Mouse (Mus musculus): ENCODE measurements at regions not wholly inside any gene's neighbourhood (a gene's known extent, or its start where the extent isn't known, plus 50 kb on each side); places are given as distances from the start of the nearest gene placed in this dataset.

GRCm38 (mm10) chr9:46467671-46468070 is 147.9 kb upstream of the 4931429L15Rik start:
- H3K9me3 ChIP-seq: no peaks in the 10 kb centered on the region
- H3K27ac ChIP-seq: no peak overlapping the region
- no peak overlapping the region for H3K9ac ChIP-seq
- no peak overlapping the region for H3K4me2 ChIP-seq
- H3K27me3 ChIP-seq: no peaks in the 10 kb centered on the region
- H3K36me3 ChIP-seq: no peaks in the 10 kb centered on the region
- 67% methylated on average over 3 of the region's 3 CpGs for WGBS
- ATAC-seq (ENCODE audit: borderline replicate concordance, extremely low read depth, low FRiP score, low TSS enrichment): no peak
- no peak overlapping the region for H3K4me3 ChIP-seq
- no peaks in the 10 kb centered on the region for H3K4me1 ChIP-seq

- Histone ChIP-seq H3K9me3 (no peaks in the 10 kb centered on the region), H3K4me2 (no peak overlapping the region), H3K9ac (no peak overlapping the region), H3K4me3 (no peak overlapping the region), H3K27me3 (no peaks in the 10 kb centered on the region), H3K27ac (no peak overlapping the region), H3K4me1 (no peaks in the 10 kb centered on the region), H3K36me3 (no peaks in the 10 kb centered on the region)
- ATAC-seq (ENCODE audit: borderline replicate concordance, extremely low read depth, low FRiP score, low TSS enrichment): no peak
- 86% methylated on average over 5 of the region's 5 CpGs for WGBS
These were observed 142.9 kb upstream of the 4931429L15Rik start for GRCm38 (mm10) chr9:46462681-46463080.

GRCm38 (mm10) chr9:46457945-46458344 is 138.2 kb upstream of the 4931429L15Rik start:
- WGBS: 80% methylated on average over 6 of the region's 6 CpGs
- H3K4me1 ChIP-seq: no peaks in the 10 kb centered on the region
- no peaks in the 10 kb centered on the region for H3K9me3 ChIP-seq
- no peaks in the 10 kb centered on the region for H3K36me3 ChIP-seq
- no peak overlapping the region for H3K4me3 ChIP-seq
- ATAC-seq (ENCODE audit: borderline replicate concordance, extremely low read depth, low FRiP score, low TSS enrichment): no peak
- H3K9ac ChIP-seq: no peak overlapping the region
- H3K4me2 ChIP-seq: no peak overlapping the region
- no peak overlapping the region for H3K27ac ChIP-seq
- H3K27me3 ChIP-seq: no peaks in the 10 kb centered on the region

GRCm38 (mm10) chr9:46454807-46455610 is 135.2 kb upstream of the 4931429L15Rik start:
- H3K36me3 ChIP-seq: no peaks in the 10 kb centered on the region
- no peak overlapping the region for H3K27ac ChIP-seq
- H3K9me3 ChIP-seq: no peaks in the 10 kb centered on the region
- no peak overlapping the region for H3K4me2 ChIP-seq
- H3K4me3 ChIP-seq: no peak overlapping the region
- H3K4me1 ChIP-seq: no peaks in the 10 kb centered on the region
- no peak overlapping the region for H3K9ac ChIP-seq
- 51% methylated on average over 7 of the region's 7 CpGs for WGBS
- H3K27me3 ChIP-seq: no peaks in the 10 kb centered on the region
- ATAC-seq (ENCODE audit: borderline replicate concordance, extremely low read depth, low FRiP score, low TSS enrichment): no peak

- Histone ChIP-seq H3K9me3 (no peaks in the 10 kb centered on the region), H3K27me3 (peaks cover 43% of the 10 kb centered on the region), H3K4me3 (peak overlapping the region; percentile 31), H3K36me3 (no peaks in the 10 kb centered on the region), H3K9ac (no peak overlapping the region), H3K27ac (no peak overlapping the region), H3K4me2 (peak overlapping the region; percentile 59), H3K4me1 (peaks cover 16% of the 10 kb centered on the region)
- no peak for ATAC-seq (ENCODE audit: borderline replicate concordance, extremely low read depth, low FRiP score, low TSS enrichment)
- WGBS: 2% methylated on average over 53 of the region's 53 CpGs
These were observed 123.7 kb upstream of the 4931429L15Rik start for GRCm38 (mm10) chr9:46443191-46444095.

- Histone ChIP-seq H3K4me2 (peak overlapping the region; percentile 59), H3K9ac (no peak overlapping the region), H3K27ac (no peak overlapping the region), H3K36me3 (no peaks in the 10 kb centered on the region), H3K9me3 (no peaks in the 10 kb centered on the region), H3K4me3 (peak overlapping the region; percentile 31), H3K27me3 (peaks cover 43% of the 10 kb centered on the region), H3K4me1 (peaks cover 16% of the 10 kb centered on the region)
- WGBS: 2% methylated on average over 19 of the region's 19 CpGs
- peak; percentile 25; the same call in 1 of the 2 replicates for ATAC-seq (ENCODE audit: borderline replicate concordance, extremely low read depth, low FRiP score, low TSS enrichment)
These were observed 123.0 kb upstream of the 4931429L15Rik start for GRCm38 (mm10) chr9:46442739-46443181.

- Histone ChIP-seq H3K4me1 (peaks cover 16% of the 10 kb centered on the region), H3K27ac (no peak overlapping the region), H3K27me3 (peaks cover 37% of the 10 kb centered on the region), H3K9me3 (no peaks in the 10 kb centered on the region; the same call in 1 of the 2 replicates), H3K36me3 (no peaks in the 10 kb centered on the region), H3K4me3 (no peak overlapping the region), H3K9ac (no peak overlapping the region), H3K4me2 (no peak overlapping the region)
- ATAC-seq (ENCODE audit: borderline replicate concordance, extremely low read depth, low FRiP score, low TSS enrichment): no peak
- 53% methylated on average over 5 of the region's 5 CpGs for WGBS
These were observed 120.4 kb upstream of the 4931429L15Rik start for GRCm38 (mm10) chr9:46440226-46440625.

GRCm38 (mm10) chr9:46434700-46435099 is 114.9 kb upstream of the 4931429L15Rik start:
- Histone ChIP-seq H3K4me3 (no peak overlapping the region), H3K27ac (no peak overlapping the region), H3K27me3 (no peaks in the 10 kb centered on the region), H3K9ac (no peak overlapping the region), H3K9me3 (no peaks in the 10 kb centered on the region; the same call in 1 of the 2 replicates), H3K36me3 (no peaks in the 10 kb centered on the region), H3K4me1 (no peaks in the 10 kb centered on the region), H3K4me2 (no peak overlapping the region)
- no peak for ATAC-seq (ENCODE audit: borderline replicate concordance, extremely low read depth, low FRiP score, low TSS enrichment)
- 90% methylated on average over 3 of the region's 3 CpGs for whole genome bisulfite sequencing

- H3K4me1 ChIP-seq: no peaks in the 10 kb centered on the region
- no peaks in the 10 kb centered on the region; the same call in 1 of the 2 replicates for H3K9me3 ChIP-seq
- H3K27me3 ChIP-seq: no peaks in the 10 kb centered on the region
- H3K4me2 ChIP-seq: no peak overlapping the region
- no peak overlapping the region for H3K9ac ChIP-seq
- no peak for ATAC-seq (ENCODE audit: borderline replicate concordance, extremely low read depth, low FRiP score, low TSS enrichment)
- no peaks in the 10 kb centered on the region for H3K36me3 ChIP-seq
- WGBS: 50% methylated on average over 5 of the region's 5 CpGs
- no peak overlapping the region for H3K27ac ChIP-seq
- H3K4me3 ChIP-seq: no peak overlapping the region
These were observed 113.9 kb upstream of the 4931429L15Rik start for GRCm38 (mm10) chr9:46433716-46434115.

GRCm38 (mm10) chr9:46431053-46431452 is 111.3 kb upstream of the 4931429L15Rik start:
- H3K9ac ChIP-seq: no peak overlapping the region
- H3K27ac ChIP-seq: no peak overlapping the region
- ATAC-seq (ENCODE audit: borderline replicate concordance, extremely low read depth, low FRiP score, low TSS enrichment): no peak
- H3K9me3 ChIP-seq: no peaks in the 10 kb centered on the region; the same call in 1 of the 2 replicates
- H3K4me2 ChIP-seq: no peak overlapping the region
- no peaks in the 10 kb centered on the region for H3K4me1 ChIP-seq
- no peak overlapping the region for H3K4me3 ChIP-seq
- 45% methylated on average over 13 of the region's 13 CpGs for WGBS
- H3K36me3 ChIP-seq: no peaks in the 10 kb centered on the region
- H3K27me3 ChIP-seq: no peaks in the 10 kb centered on the region

GRCm38 (mm10) chr9:46423184-46423967 is 103.6 kb upstream of the 4931429L15Rik start:
- no peak overlapping the region for H3K4me3 ChIP-seq
- ATAC-seq (ENCODE audit: borderline replicate concordance, extremely low read depth, low FRiP score, low TSS enrichment): no peak
- no peaks in the 10 kb centered on the region for H3K36me3 ChIP-seq
- H3K27me3 ChIP-seq: no peaks in the 10 kb centered on the region
- no peak overlapping the region for H3K4me2 ChIP-seq
- no peaks in the 10 kb centered on the region for H3K9me3 ChIP-seq
- H3K9ac ChIP-seq: no peak overlapping the region
- no peak overlapping the region for H3K27ac ChIP-seq
- H3K4me1 ChIP-seq: no peaks in the 10 kb centered on the region
- WGBS: 47% methylated on average over 12 of the region's 12 CpGs

Measured in lung, embryonic 15.5 days (tissue).